Mouse (Mus musculus): ENCODE results near the gene Upk3b. TPM values are rescaled to one million over a fixed set of nuclear protein-coding genes. Genes with fewer than 3 reads are reported as not detected.

Upk3b gene
- total and polyA plus RNA-seq, 3 experiments, result 0.09 TPM; not detected in 2

- TF ChIP-seq GABPA (IDR thresholded peaks at IDR 0.05; ENCODE audit: insufficient replicate concordance, low read depth, low read length), result no peak
- no peak for TF ChIP-seq CTCF (conservative IDR thresholded peaks at IDR 0.05 in 1 of 2, IDR thresholded peaks at IDR 0.05 in 1 of 2; ENCODE audit: low read depth in 2 of 2, low read length in 2 of 2)
- peak; percentile 43 for TF ChIP-seq ETS1 (conservative IDR thresholded peaks at IDR 0.05; ENCODE audit: low read depth, low read length)
- TF ChIP-seq RCOR1 (conservative IDR thresholded peaks at IDR 0.05; ENCODE audit: low read depth, low read length), result no peak
- TF ChIP-seq ZKSCAN1 (IDR thresholded peaks at IDR 0.05; ENCODE audit: borderline replicate concordance, low read depth, low read length), result no peak
- no peak for TF ChIP-seq ZNF384 (IDR thresholded peaks at IDR 0.05; ENCODE audit: low read depth, low read length)
- 0 out of 2 replicates have a peak, but pooled peaks have one; percentile 29 for TF ChIP-seq MAFK (IDR thresholded peaks at IDR 0.05; ENCODE audit: insufficient replicate concordance, low read length)
- peak; percentile 51; the same call in 1 of the 2 replicates for TF ChIP-seq MEF2A (IDR thresholded peaks at IDR 0.05; ENCODE audit: borderline replicate concordance, low read depth, low read length)
- TF ChIP-seq BHLHE40 (IDR thresholded peaks at IDR 0.05; ENCODE audit: low read depth, low read length), result peak; percentile 62
These were observed 47.7 kb upstream of the Upk3b start (continued) for GRCm38 (mm10) chr5:135990601-135991000.

GRCm38 (mm10) chr5:135993381-135993965, 44.8 kb upstream of the Upk3b start:
- Histone ChIP-seq H3K4me3 (replicated peaks in 1 of 3; ENCODE audit: low read depth in 2 of 3, low read length in 2 of 3, poor library complexity in 1 of 3) (no peak overlapping the region), H3K36me3 (replicated peaks in 1 of 2; ENCODE audit: control insufficient read depth in 1 of 2, insufficient read depth in 1 of 2, low read length in 1 of 2) (peaks cover 10 to 23% of the 10 kb centered on the region in 2 experiments), H3K4me1 (ENCODE audit: control insufficient read depth in 1 of 2, insufficient read depth in 2 of 2) (peaks cover 11 to 62% of the 10 kb centered on the region in 2 experiments), H3K9ac (ENCODE audit: insufficient read depth, low read depth) (no peak overlapping the region), H3K79me2 (replicated peaks; ENCODE audit: control insufficient read depth, extremely low read depth, insufficient read depth, poor library complexity, severe bottlenecking) (peaks cover 5% of the 10 kb centered on the region; the same call in 1 of the 2 replicates), H3K27ac (ENCODE audit: insufficient read depth, low read depth) (no peak overlapping the region), H3K4me2 (ENCODE audit: insufficient read depth, low read depth, poor library complexity, severe bottlenecking) (no peak overlapping the region), H3K27me3 (replicated peaks) (no peaks in the 10 kb centered on the region), H3K9me3 (replicated peaks; ENCODE audit: low read length) (no peaks in the 10 kb centered on the region)
- in situ Hi-C loops (cut with MboI; ENCODE audit: low pct_ligation_motif_present, low pct_unique_long_range_greater_than_20kb, low sequenced_read_pairs), result loop anchor here (5.0 kb wide), 1 partner anchor 34 kb away; no protein-coding TSS in a partner anchor
- no peak for TF ChIP-seq SMC3 (IDR thresholded peaks at IDR 0.05; ENCODE audit: low read depth, low read length)
- no peak for TF ChIP-seq CHD2 (IDR thresholded peaks at IDR 0.05; ENCODE audit: low read length)
- no peak for TF ChIP-seq JUN (IDR thresholded peaks at IDR 0.05; ENCODE audit: insufficient read depth, low read depth, low read length)
- TF ChIP-seq ZKSCAN1 (IDR thresholded peaks at IDR 0.05; ENCODE audit: borderline replicate concordance, low read depth, low read length), result no peak
- no peak for TF ChIP-seq POLR2AphosphoS2 (IDR thresholded peaks at IDR 0.05; ENCODE audit: low read depth, low read length)
- TF ChIP-seq MAZ (IDR thresholded peaks at IDR 0.05; ENCODE audit: low read depth, low read length), result no peak
- no peak for TF ChIP-seq ELF1 (IDR thresholded peaks at IDR 0.05; ENCODE audit: low read depth, low read length)
- TF ChIP-seq IRF4 (IDR thresholded peaks at IDR 0.05; ENCODE audit: low read depth, low read length), result no peak
- TF ChIP-seq NRF1 (IDR thresholded peaks at IDR 0.05; ENCODE audit: low read depth, low read length), result no peak
- no peak for TF ChIP-seq MAX (IDR thresholded peaks at IDR 0.05; ENCODE audit: low read length)
- no peak for TF ChIP-seq PAX5 (IDR thresholded peaks at IDR 0.05; ENCODE audit: low read length)
- no peak for TF ChIP-seq ZC3H11A (IDR thresholded peaks at IDR 0.05; ENCODE audit: low read depth, low read length)
- TF ChIP-seq RCOR1 (conservative IDR thresholded peaks at IDR 0.05; ENCODE audit: low read depth, low read length), result no peak
- TF ChIP-seq CHD1 (IDR thresholded peaks at IDR 0.05; ENCODE audit: low read depth, low read length), result no peak
- TF ChIP-seq USF1 (IDR thresholded peaks at IDR 0.05; ENCODE audit: low read depth, low read length), result no peak
- no peak for TF ChIP-seq RAD21 (IDR thresholded peaks at IDR 0.05; ENCODE audit: low read depth, low read length)
- no peak for TF ChIP-seq ETS1 (conservative IDR thresholded peaks at IDR 0.05; ENCODE audit: low read depth, low read length)
- TF ChIP-seq E2F4 (IDR thresholded peaks at IDR 0.05; ENCODE audit: insufficient replicate concordance, low read depth, low read length), result no peak
- no peak for TF ChIP-seq MEF2A (IDR thresholded peaks at IDR 0.05; ENCODE audit: borderline replicate concordance, low read depth, low read length)
- TF ChIP-seq MYC (IDR thresholded peaks at IDR 0.05; ENCODE audit: low read depth, low read length), result no peak
- no peak for DNase-seq (ENCODE audit: extremely low read depth)
- dilution Hi-C loops (cut with MboI; ENCODE audit: extremely low pct_ligation_motif_present, extremely low pct_unique_long_range_greater_than_20kb, low sequenced_read_pairs), result no loop called here

All from CH12.LX (cell line).